Mouse (Mus musculus): ENCODE measurements around the gene Acer3. TPM values are rescaled to one million over a fixed set of nuclear protein-coding genes. Genes with fewer than 3 reads are reported as not detected.
A peak's percentile ranks its signal among the peaks of the same experiment; 100 is the strongest.
"Not testable (repeated sequence)": the region's sequence is repeated elsewhere in the genome, so short reads cannot be mapped to it uniquely, and the experiment has no call there.

The Acer3 gene
- total RNA-seq, 2 experiments from 2014 or later = 18.0 to 22.0 TPM

DNA sequence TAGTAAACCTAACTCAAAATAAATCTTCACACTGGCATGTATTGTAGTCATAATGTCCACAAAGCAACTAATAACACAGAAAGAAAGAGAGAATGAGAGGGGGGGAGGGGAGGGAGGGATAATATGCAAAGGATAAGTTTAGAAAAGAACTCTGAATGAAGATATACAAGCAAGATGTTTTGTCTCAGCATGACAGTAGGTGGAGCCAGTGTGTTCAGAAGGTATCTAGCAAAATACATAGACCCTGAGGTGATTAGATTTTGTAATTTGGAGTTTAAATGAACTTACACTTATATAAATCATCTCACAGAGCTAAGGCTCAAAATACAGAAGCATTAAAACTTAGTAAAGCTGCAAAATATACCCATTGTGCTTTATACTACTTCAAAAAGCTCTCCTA lies 44.7 kb downstream of the Acer3 start:
- DNase-seq = no peak

DNA sequence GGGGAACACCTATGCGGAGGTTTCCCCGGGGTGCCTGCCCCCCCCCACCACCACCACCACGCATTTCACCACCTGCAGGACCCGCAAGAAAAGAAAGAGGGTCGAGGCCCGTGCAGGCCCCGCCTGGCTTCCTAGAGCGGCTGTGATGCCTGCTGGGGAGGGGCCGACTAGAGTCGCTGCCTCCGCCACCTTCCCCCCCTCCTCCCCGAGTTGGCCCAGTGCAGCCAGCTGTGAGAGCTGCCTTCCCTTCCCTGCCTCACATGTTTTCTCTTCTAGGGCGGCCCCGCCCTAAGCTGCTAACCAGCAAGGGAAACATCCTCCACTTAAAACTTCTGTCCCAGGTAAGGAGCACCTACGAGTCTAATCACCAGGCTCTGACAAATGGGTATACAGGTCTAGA lies 52.8 kb downstream of the Acer3 start:
- DNase-seq = not testable (repeated sequence)

DNA sequence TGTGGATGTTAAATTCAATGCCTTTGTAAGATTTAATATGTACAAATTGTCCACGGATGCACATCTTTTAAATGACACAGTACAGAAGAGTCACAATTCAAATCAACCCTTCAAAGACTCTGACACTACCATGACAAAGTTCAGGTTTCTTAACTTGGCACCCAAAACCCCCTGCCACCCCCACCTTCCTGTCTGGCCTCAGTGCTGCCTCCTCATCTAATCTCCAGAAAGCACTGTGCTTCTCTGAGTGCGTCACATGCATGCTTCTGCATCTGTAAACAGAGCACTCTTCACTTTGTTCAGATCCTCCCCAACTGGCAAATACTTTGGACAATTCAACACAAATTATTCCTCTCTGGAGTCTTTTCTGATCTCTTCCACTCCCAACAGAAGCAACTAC lies 68.5 kb downstream of the Acer3 start:
- no peak for DNase-seq

DNA sequence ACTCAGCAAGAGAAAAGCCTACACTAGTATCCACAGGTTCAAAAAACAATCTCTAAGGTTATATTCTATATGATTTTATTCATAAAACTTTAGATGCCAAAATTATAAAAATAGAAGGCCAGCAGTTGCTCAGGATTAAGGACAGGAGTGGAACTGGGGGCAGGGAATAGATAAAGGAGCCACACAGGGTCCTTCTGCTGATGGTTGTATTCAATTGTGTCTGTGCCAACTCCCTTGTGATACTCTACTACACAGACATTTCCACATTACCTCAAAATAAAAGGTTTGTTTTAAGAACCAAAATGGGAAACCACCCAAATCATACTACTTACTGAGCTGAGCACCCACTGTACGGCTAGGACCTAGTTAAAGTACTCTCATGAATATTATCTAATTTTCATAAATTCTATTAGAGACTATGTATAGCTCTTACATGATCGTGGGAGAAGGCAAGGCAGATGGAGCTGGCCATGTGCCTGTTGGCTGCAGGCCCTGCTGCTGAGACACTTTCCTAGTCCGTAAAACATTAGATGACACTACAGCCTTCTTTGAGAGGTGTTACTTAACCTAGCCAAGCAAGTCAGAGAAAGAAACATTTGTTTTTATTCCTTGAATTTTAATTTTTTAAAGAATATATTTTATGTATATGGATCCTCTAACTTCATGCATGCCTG lies 84.2 kb downstream of the Acer3 start:
- DNase-seq = peak; percentile 61

DNA sequence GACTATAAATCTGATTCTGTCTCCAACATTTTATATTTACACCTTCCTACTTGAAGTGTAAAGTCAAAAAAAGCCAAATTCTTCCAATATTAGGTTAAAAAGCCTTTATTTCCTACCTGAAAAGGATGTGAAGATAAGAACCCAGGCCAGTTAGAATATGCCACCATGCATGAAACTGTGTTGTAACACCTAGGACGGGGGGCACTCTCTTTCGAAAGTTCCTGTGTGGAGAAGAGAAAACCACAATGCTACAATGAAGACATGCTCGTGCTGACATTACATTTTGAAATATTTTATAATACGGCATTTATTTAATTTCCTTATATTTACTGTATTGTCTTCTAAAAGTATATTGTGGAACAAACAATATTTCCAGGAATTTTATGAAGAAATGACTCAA lies 97.2 kb downstream of the Acer3 start:
- DNase-seq = no peak

DNA sequence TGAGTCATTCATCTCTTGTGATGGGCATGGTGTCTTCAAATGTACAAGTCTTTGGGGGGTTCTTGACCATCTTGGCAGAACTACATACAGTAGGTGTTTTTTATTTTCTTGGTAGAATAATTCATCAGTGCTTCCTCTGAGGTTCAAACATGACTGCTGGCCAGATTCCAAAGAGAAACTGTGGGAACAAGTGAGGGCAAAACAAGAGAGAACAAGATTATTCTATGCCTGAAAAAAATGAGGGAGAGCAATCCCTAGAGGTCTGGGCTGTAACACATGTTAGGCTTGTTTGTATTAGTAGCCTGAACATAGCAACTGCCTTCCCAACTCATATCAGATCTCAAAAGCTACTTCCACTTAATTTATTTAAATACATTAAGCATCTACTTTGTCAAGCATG lies 104.3 kb downstream of the Acer3 start:
- no peak for DNase-seq

DNA sequence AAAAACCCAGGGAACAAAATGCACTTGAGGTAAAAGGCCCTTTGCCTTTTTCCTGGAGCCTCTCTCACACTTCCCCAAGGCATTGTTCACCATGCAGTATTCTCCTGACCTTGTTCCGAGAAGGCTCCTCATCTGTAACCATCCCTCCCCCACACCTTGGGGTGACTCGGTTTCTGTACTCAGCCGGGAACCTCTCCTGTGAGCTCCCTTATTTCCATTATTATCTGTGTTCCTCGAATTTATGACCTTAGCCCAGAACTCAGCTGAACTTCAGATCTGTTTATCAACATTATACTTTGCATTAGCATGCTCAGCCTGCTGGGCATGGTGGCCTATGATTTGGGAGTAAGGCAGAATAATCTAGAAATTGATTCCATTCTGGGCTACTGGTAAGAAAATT lies 118.1 kb downstream of the Acer3 start:
- no peak for DNase-seq

DNA sequence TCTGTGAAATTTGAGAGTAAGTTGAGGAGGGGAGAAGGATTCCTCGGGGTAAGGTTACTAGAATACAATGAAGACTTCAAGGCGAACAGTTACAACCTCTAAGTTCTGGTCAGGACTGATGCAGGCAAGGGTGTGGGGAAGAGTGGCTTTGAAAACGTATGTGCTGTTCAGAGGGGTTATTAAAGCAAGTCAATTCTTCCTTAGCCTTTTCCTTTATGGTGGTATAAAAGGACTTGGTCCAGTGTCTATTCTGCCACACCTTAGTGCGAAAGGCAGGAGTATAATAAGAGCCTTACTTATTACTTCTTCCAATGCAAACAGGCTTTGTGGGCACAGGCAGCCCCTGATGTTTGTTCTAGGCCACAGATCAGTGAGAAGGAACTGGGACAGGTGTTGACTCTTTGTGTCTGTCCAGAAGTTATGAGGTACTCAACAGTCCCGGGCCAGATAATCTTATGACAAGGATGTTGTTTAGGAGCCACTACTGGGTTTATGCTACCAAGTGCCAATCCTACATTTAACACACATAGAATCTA lies 119.4 kb downstream of the Acer3 start:
- no peak for DNase-seq

DNA sequence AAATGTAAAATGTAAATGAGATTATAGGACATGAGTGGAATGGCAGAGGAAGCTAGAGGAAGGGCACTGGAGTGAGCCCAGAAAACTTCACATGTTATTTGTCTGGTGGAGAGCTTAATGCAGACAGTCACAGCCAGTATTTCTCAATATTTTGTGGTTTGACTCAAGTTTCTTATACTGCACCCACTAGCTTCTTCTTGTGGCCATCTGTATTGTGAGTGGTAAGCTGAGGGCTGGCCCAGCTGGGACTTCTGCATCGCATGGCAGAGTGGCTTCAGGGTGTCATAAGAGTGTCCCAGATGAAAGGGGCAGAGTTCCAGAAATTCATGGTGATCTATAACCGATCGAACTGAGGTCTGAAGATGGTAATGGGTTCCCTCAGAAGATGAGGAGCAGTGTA lies 120.6 kb downstream of the Acer3 start:
- no peak for DNase-seq

DNA sequence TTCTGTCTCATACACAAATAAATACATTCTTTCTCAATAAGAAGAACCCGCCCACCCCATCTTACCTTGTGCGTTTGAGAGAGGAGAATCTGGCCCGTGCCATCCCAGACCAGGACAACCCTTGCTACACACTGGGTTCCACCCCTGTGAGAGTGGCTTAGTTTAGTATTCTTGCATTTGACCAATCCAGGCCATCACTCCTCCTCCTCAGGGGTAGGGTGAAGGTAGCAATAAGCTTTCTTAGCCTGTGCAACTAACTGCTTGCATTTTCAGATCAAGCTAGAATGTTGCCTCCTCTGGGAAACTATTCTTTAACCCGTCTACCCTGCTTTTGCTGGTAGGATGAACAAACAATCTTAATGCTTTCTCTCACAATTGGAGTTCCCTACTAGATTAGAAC lies 121.6 kb downstream of the Acer3 start, which contains the start of gene B3gnt6:
TSS of gene B3gnt6 (minus strand) at position 101 of the 400 bp plus-strand sequence.
- no peak for DNase-seq

DNA sequence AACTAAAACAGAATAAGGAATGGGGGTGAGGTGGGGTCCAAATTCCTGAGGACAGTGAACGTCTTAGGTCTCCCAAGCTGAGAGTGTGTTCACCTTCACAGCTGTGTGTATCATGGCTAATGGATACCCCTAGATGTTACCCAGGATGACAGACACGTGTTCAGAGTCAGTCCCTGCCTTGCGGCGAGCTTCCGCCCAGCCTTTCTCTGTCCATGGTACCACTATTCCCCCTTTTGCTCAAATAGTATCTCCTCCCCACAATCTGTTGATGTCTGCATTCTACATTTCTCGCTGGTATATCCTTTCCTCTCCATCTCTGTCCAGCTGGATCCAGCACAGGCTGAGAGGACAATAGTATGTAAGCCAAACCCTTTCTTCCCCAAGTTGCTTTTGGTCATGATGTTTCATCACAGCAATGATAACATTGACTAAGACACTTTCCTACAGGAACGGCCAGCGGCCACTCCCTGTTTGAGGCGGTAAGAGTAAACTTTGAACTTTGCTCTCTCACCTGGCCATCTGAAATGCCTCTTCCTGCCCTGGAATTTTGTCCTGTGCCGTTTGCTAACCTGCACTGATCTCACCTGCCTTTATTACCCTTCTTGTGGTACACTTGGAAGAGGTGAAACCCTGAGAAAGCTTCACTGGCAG lies 125.7 kb downstream of the Acer3 start:
- peak; percentile 21 for DNase-seq

DNA sequence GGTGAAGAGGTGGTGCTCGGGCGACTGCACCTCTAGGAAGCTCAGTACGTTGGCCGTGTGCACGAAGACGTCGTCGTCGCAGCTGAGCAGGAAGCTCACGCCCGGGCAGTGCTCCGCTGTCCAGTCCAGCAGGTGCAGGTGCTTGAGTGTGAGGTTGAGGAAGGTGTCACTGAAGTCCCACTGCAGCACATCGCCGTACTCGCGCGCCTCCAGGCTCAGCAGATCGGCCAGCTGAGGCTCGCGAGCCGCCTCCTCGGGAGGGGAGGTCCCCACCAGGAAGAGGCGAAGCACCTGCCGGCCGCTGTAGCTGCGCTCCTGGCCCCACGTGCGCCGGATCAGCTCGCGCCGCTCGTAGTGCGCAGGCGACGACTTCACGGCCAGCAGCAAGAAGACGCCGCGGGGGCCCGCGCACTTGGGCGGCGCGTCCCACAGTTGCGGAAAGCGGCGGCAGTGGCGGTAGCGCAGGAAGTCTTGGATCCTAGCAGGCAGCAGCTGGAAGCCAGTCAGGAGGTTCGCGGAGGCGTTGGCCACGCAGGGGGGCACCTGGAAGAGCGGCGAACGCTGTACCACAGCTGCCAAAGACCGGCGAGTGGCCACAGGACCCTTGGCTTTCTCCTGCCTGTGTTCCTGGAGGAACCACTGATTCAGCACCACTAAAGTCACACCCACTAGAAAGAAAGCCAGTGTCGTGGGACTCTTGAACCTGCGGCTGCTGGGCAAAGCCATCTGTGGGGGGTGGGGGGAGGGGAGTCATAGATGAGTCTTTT lies 126.8 kb downstream of the Acer3 start:
- DNase-seq = no peak

DNA sequence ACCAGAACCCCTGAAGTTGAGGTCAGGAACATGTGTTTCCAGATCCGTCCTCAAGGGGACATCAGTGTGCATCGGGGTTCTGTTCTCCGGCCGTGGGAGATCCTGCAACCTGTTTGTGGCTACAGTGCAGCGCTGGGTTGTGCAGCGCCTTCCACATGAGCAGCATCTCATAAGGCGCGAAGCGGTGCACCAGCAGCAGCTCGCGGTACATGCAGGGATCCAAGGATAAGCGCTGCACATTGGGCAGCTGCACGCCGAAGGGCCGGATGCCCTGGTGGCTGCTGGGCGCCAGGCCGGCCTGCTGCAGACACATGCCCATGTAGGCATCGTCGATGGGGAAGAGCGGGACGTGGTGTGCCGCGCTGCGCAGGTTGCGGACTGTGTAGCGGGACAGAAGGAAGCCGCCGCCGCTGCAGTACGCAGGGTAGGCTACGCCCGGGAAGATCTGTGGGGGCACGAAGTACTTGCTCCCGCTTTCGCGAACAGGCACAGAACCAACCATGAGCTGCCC lies 127.4 kb downstream of the Acer3 start:
- DNase-seq = peak; percentile 26

DNA sequence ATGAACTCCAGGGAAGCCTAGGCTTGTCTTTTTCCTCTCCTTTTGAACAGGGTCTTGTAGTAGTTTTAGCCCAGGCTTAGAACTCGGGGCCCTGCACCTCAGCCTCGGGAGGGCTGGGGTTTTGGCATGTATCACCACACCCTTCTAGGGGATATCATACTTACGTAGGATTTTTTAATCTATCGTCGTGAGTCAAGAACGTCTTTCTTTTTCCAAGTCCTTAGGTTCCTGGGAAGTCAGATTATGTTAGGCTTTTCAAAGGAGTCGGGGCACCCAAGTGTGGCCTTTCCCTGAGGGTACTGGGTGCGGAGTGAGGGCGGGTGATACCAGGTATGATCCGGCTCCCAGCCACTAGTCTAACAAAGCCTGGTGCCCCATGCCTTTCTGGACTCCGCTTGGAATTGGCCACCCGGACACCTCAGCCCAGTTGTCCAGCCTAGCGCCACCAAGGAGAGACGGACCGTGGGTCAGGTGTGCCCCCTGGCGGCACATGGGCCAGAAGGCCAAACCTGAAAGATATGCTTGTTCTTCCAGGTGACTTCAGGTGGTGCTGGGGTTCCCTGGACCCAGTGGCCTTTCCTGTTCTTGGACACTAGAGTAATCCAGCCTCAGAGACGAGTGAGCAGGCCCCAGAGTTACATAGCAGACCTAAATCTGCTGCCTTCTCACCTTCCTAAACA lies 129.3 kb downstream of the Acer3 start:
- peak; percentile 33 for DNase-seq

DNA sequence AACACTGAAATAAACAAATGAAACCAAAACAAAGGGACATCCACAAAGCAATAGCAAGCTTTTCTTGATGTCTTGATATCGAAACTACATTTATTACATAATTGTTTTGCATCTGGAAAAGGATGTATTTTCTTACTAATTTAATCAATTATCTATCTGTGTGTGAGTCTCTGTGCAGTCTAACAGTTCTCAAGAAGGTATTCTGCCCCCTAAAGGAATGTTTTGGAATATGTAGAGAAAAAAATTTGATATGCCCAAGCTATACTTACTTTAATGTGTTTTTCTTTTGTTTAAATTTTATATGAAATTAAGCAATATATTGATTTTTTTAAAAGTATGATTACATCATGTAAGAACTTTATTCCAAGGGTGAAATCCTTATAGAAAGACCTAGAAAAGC lies 130.4 kb downstream of the Acer3 start:
- DNase-seq = no peak

DNA sequence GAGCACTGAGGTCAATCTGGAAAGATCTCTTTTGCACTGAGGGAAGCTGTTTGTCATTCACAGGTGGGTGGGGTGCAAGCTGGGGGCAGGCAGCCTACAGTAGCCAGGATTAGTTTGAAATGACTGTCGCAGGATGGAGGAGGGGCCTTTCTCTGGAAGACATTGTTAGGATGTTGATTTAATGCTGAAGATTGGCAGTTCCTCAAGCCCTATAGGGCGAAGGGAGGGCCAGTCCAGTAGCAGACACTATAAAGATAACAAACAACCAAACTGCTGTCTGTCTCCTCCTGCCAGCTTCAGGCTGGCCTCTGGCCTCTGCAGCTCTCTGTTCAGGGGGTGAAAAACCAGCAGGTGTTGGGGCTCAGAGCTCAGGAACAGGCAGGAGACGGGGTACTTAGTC lies 131.3 kb downstream of the Acer3 start:
- DNase-seq = no peak

DNA sequence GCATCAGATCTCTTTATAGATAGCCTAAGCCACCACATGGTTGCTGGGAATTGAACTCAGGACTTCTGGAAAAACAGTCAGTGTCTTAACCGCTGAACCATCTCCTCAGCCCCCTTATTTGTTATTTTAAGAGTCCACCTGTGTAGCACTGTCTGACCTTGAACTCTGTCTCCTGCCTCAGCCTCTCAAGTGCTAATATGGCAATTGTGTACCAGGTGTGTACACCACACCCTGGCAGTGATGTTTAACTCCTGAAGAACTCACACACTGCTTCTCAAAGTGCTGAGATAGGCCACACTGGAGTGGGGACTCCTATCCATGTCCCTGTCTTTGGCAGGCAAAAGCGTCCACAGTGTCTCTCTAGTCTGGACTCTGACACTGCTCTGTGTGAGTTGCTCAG lies 132.3 kb downstream of the Acer3 start:
- no peak for DNase-seq

DNA sequence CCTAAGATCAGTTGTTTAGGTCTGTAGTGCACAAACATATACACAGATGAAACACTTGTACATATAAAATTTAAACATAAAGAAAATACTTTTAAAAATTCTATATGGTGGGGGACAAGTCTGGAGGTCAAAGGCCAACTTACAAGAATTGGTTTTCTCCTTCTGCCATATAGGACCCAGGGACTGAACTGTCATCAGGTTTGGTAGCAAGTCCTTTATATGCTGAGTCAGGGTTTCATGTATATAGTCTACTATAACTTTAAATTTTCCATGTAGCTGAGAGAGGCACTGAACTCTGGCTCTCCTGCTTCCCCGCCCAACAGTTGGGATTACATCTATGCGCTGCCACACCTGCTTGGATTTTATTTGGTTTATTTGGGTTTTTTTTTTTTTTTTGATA lies 132.8 kb downstream of the Acer3 start:
- DNase-seq = no peak

DNA sequence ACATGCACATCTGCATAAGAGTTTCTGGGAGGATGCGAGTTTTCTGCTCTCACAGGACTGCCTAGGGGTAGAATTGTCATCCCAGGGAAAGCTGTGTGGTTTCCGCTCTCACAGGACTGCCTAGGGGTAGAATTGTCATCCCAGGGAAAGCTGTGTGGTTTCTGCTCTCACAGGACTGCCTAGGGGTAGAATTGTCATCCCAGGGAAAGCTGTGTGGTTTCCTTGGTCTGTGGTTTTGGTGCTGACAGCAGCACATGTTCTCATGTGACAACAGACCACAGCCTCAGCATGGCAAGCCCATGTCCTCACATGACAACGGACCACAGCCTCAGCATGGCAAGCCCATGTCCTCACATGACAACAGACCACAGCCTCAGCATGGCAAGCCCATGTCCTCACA lies 133.7 kb downstream of the Acer3 start:
- not testable (repeated sequence) for DNase-seq

DNA sequence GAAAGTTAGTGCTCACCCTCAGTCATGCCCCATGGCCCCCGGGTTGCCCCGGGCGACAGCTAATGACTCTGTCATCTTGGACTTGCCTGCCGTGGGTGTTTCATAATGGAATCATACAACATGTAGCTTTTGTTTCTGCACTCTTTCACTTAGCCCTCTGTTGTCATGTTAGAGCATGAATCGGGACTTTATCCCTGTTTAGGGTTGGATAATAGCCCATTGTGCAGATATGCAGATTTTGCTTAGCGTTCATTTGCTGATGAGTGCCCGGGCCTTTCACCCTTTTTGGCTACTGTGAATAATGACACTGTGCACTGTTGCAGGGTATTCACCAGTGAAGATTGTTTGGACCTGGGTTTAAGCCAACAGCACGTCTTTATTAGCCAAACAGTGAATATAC lies 134.4 kb downstream of the Acer3 start:
- DNase-seq = no peak

DNA sequence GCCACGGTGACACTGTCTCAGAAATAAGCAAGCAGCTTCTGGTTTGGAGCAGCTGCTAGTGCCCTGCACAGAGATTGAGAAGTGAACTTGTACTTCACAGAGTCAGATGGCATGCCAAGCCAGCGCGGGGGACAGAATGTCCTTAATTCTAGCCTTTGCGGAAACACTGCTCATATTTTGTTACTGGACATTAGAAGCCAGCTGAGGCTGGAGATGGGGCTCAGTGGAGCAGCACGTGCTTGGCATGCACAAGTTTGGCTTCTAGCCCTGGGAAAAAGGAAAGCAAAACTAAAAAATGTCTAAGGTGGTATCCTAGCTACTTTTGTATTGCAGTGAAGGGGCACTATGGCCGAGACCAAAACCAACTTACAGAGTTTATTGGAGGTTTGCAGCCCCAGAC lies 135.7 kb downstream of the Acer3 start:
- no peak for DNase-seq

DNA sequence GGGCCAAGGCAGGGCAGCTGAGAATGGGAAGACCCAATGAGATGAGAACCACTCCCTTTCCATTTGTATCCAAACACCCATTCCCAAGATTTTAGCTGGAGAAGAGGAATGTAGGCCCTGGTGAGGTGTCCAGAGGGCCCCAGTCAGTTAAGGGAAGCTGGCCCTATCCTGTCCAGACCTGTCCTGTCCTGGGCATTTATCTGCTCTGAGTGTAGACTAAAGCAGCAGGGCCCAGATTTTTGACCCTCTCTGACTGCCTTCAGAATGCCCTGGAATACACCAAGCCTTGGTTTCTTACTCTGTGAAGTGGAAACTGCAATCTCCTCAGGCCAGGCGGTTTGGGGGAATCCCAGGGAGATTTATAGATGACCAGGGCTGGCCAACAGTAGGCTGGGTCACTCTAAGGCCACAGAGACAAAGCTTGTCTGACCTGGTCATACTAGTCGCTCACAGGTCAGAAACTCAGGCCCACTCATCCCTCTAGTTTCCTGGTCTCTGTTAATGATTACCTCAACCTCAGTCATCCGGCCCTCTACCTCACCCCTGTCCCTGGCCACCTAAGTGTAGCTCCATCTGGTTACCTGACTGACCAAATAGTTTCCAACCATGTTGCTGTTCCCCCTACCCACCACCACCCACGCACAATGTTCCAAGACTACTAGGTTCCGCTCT lies 142.3 kb downstream of the Acer3 start:
- DNase-seq = no peak
